Mouse (Mus musculus): ENCODE results near the gene Mdm2.

DNA sequence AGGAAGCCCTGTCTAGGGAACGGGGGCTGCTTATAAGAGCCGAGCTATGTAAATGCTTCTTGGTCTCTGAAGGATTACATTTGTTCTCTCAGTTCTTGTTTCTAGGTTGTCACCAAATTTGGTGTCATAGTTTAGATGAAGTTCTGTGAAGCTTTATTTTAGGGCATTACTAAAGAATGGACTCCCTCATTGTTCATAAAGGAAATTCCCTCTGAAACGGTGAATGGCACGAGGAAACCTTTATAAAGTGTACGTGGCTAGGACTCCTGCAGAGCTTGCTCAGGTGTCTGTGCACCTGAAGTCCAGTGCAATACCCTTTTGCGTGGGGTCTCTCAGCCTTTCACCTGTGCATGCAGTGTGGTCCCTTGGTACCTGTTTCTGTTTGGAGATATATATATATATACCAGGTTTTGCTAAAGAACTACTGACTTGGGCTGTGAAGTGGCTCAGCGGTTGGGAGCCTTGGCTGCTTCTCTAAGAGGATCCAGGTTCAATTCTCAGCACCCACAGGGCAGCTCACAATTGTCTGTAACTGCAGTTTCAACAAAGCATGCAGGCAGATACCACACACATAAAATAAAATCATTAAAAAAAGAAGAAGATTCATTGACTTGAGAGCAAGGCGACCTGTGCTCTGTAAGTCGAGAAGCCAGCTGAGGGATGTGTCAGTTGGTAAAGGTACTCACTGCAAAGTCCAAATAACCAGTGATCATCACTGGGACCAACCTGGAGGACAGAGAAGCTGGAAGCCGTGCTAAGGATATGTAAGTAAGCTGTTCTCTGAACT, 49.5 kb upstream of the Mdm2 start:
- no peak for TF ChIP-seq TAL1 (IDR thresholded peaks at IDR 0.05; ENCODE audit: low read length)
- no peak for TF ChIP-seq GATA1 (IDR thresholded peaks at IDR 0.05; ENCODE audit: low read length)

Measured in erythroblast, embryonic 14.5 days (primary cell).